Mouse (Mus musculus): ENCODE measurements around the gene Stx8.

DNA sequence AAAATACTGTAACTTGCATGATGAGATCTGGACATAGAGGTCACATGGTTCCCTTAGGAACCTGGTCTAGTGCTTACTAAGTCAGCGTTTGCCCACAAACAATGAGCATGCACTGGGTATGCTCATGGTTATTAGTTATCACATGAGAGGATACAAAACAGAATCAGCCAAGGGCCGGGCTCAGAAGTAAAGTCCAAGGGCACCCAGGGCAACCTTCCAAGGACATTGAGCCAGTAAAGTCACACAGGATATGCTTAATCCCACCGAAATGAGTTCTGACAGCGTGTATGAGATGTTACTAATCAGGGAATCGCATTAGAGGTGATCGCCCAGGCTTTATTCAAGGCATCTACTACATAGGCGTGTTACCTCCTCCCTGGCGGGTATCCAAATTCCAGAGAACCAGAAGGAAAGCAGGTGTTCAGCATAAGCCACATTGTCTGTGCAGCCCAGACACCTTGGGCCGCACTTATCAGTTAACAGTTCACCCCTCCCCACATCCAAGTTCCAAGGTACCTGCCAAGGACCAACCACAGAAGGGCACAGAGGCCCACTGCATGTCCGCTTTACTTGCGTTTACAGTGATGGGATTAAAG, 67.4 kb downstream of the Stx8 start:
- TF ChIP-seq CTCF (IDR thresholded peaks at IDR 0.05; ENCODE audit: control insufficient read depth, insufficient read depth, low read length), result no peak
- TF ChIP-seq POLR2A (IDR thresholded peaks at IDR 0.05; ENCODE audit: borderline replicate concordance, control insufficient read depth, low read depth, low read length), result no peak

Measured in bone marrow, adult 2 months (tissue).